Mouse (Mus musculus): ENCODE data around the gene Nrp2. TPM values are rescaled to one million over a fixed set of nuclear protein-coding genes. Genes with fewer than 3 reads are reported as not detected.

Nrp2 gene
- total and polyA plus RNA-seq, 2 experiments from 2014 or later, result 31.6 to 120 TPM

- no peak overlapping the region for H3K4me3 ChIP-seq (ENCODE audit: low read depth, low read length)
- 81% methylated on average over 17 of the region's 17 CpGs for WGBS
- no peak overlapping the region for H3K27ac ChIP-seq (ENCODE audit: low read depth, low read length)
- H3K9me3 ChIP-seq (ENCODE audit: low read length), result no peaks in the 10 kb centered on the region
- ATAC-seq (no peak), DNase-seq (no peak)
- TF ChIP-seq CTCF (IDR thresholded peaks at IDR 0.05; ENCODE audit: low read depth), result no peak
- H3K4me1 ChIP-seq (ENCODE audit: insufficient read depth), result peaks cover 11% of the 10 kb centered on the region; the same call in 1 of the 2 replicates
- no peak overlapping the region for H3K9ac ChIP-seq
- H3K36me3 ChIP-seq (ENCODE audit: insufficient read depth), result no peaks in the 10 kb centered on the region
- H3K4me2 ChIP-seq (ENCODE audit: low read depth), result no peak overlapping the region; the same call in 1 of the 2 replicates
- H3K27me3 ChIP-seq (ENCODE audit: insufficient read depth, low read length), result no peaks in the 10 kb centered on the region
These were observed 10.1 kb downstream of the Nrp2 start for GRCm38 (mm10) chr1:62713021-62713676.

GRCm38 (mm10) chr1:62715004-62715403 lies 11.9 kb downstream of the Nrp2 start:
- WGBS, result 95% methylated on average over 1 of the region's 1 CpGs
- DNase-seq, result no peak
- Histone ChIP-seq H3K36me3 (ENCODE audit: insufficient read depth) (no peaks in the 10 kb centered on the region; the same call in 1 of the 2 replicates), H3K9me3 (ENCODE audit: low read length) (no peaks in the 10 kb centered on the region), H3K27me3 (ENCODE audit: insufficient read depth, low read length) (no peaks in the 10 kb centered on the region), H3K4me3 (ENCODE audit: low read depth, low read length) (no peak overlapping the region), H3K9ac (no peak overlapping the region), H3K4me1 (ENCODE audit: insufficient read depth) (peaks cover 11% of the 10 kb centered on the region; the same call in 1 of the 2 replicates), H3K4me2 (ENCODE audit: low read depth) (no peak overlapping the region), H3K27ac (ENCODE audit: low read depth, low read length) (no peak overlapping the region)
- TF ChIP-seq CTCF (IDR thresholded peaks at IDR 0.05; ENCODE audit: low read depth), result no peak
- no peak for ATAC-seq

- ATAC-seq (no peak), DNase-seq (no peak)
- H3K4me1 ChIP-seq (ENCODE audit: insufficient read depth), result peaks cover 11% of the 10 kb centered on the region; the same call in 1 of the 2 replicates
- 0 out of 2 replicates have a peak overlapping the region, but pooled peaks have one; percentile 13 for H3K4me2 ChIP-seq (ENCODE audit: low read depth)
- no peaks in the 10 kb centered on the region for H3K27me3 ChIP-seq (ENCODE audit: insufficient read depth, low read length)
- no peak for TF ChIP-seq CTCF (IDR thresholded peaks at IDR 0.05; ENCODE audit: low read depth)
- no peak overlapping the region for H3K4me3 ChIP-seq (ENCODE audit: low read depth, low read length)
- WGBS, result 73% methylated on average over 4 of the region's 4 CpGs
- H3K27ac ChIP-seq (ENCODE audit: low read depth, low read length), result no peak overlapping the region
- no peak overlapping the region for H3K9ac ChIP-seq
- H3K36me3 ChIP-seq (ENCODE audit: insufficient read depth), result no peaks in the 10 kb centered on the region; the same call in 1 of the 2 replicates
- H3K9me3 ChIP-seq (ENCODE audit: low read length), result no peaks in the 10 kb centered on the region
These were observed 12.6 kb downstream of the Nrp2 start for GRCm38 (mm10) chr1:62715692-62716091.

- peaks cover 11% of the 10 kb centered on the region; the same call in 1 of the 2 replicates for H3K4me1 ChIP-seq (ENCODE audit: insufficient read depth)
- H3K27me3 ChIP-seq (ENCODE audit: insufficient read depth, low read length), result no peaks in the 10 kb centered on the region
- no peak overlapping the region for H3K4me3 ChIP-seq (ENCODE audit: low read depth, low read length)
- peak; percentile 34; the same call in 1 of the 2 replicates for ATAC-seq
- H3K27ac ChIP-seq (ENCODE audit: low read depth, low read length), result no peak overlapping the region
- 28% methylated on average over 10 of the region's 10 CpGs for WGBS
- no peaks in the 10 kb centered on the region for H3K9me3 ChIP-seq (ENCODE audit: low read length)
- TF ChIP-seq CTCF (IDR thresholded peaks at IDR 0.05; ENCODE audit: low read depth), result no peak
- no peaks in the 10 kb centered on the region; the same call in 1 of the 2 replicates for H3K36me3 ChIP-seq (ENCODE audit: insufficient read depth)
- H3K9ac ChIP-seq, result no peak overlapping the region
- peak overlapping the region; percentile 31 for H3K4me2 ChIP-seq (ENCODE audit: low read depth)
- peak; percentile 14 for DNase-seq
These were observed 13.9 kb downstream of the Nrp2 start for GRCm38 (mm10) chr1:62716836-62717478.

GRCm38 (mm10) chr1:62717552-62718236 lies 14.6 kb downstream of the Nrp2 start:
- Histone ChIP-seq H3K27me3 (ENCODE audit: insufficient read depth, low read length) (no peaks in the 10 kb centered on the region), H3K4me2 (ENCODE audit: low read depth) (peak overlapping the region; percentile 31), H3K4me3 (ENCODE audit: low read depth, low read length) (no peak overlapping the region), H3K36me3 (ENCODE audit: insufficient read depth) (no peaks in the 10 kb centered on the region; the same call in 1 of the 2 replicates), H3K4me1 (ENCODE audit: insufficient read depth) (peaks cover 11% of the 10 kb centered on the region; the same call in 1 of the 2 replicates), H3K9me3 (ENCODE audit: low read length) (0 out of 2 replicates have a peak, but pooled peaks cover 3% of the 10 kb centered on the region), H3K9ac (no peak overlapping the region), H3K27ac (ENCODE audit: low read depth, low read length) (no peak overlapping the region)
- WGBS, result 41% methylated on average over 13 of the region's 13 CpGs
- ATAC-seq, result peak; percentile 85
- peak; percentile 77 for TF ChIP-seq CTCF (IDR thresholded peaks at IDR 0.05; ENCODE audit: low read depth)
- DNase-seq, result peak; percentile 70

GRCm38 (mm10) chr1:62718237-62718571 lies 15.1 kb downstream of the Nrp2 start:
- Histone ChIP-seq H3K36me3 (ENCODE audit: insufficient read depth) (no peaks in the 10 kb centered on the region; the same call in 1 of the 2 replicates), H3K27me3 (ENCODE audit: insufficient read depth, low read length) (no peaks in the 10 kb centered on the region), H3K4me2 (ENCODE audit: low read depth) (peak overlapping the region; percentile 31; the same call in 1 of the 2 replicates), H3K4me1 (ENCODE audit: insufficient read depth) (peaks cover 11% of the 10 kb centered on the region; the same call in 1 of the 2 replicates), H3K27ac (ENCODE audit: low read depth, low read length) (no peak overlapping the region), H3K9ac (no peak overlapping the region), H3K4me3 (ENCODE audit: low read depth, low read length) (no peak overlapping the region), H3K9me3 (ENCODE audit: low read length) (0 out of 2 replicates have a peak, but pooled peaks cover 5% of the 10 kb centered on the region)
- ATAC-seq (0 out of 2 replicates have a peak, but pooled peaks have one; percentile 28), DNase-seq (no peak)
- 37% methylated on average over 5 of the region's 5 CpGs for WGBS
- no peak for TF ChIP-seq CTCF (IDR thresholded peaks at IDR 0.05; ENCODE audit: low read depth)

All from forebrain, postnatal 0 days (tissue).